Mouse (Mus musculus): Measurements from ENCODE around the gene Apol6. TPM values are rescaled to one million over a fixed set of nuclear protein-coding genes. Genes with fewer than 3 reads are reported as not detected.
"Not testable (repeated sequence)": the region's sequence is repeated elsewhere in the genome, so short reads cannot be mapped to it uniquely, and the experiment has no call there.

Gene Apol6
- total RNA-seq, 1 experiment from 2014 or later, result not detected

GRCm38 (mm10) chr15:77056001-77056790 lies 11.7 kb downstream of the Apol6 start:
- ATAC-seq (replicated peaks in 1 of 2; ENCODE audit: insufficient read depth in 1 of 2, low FRiP score in 2 of 2, low TSS enrichment in 1 of 2, low read depth in 1 of 2, poor library complexity in 2 of 2, severe bottlenecking in 2 of 2), result no peak

- no peak for ATAC-seq (replicated peaks in 1 of 2; ENCODE audit: insufficient read depth in 1 of 2, low FRiP score in 2 of 2, low TSS enrichment in 1 of 2, low read depth in 1 of 2, poor library complexity in 2 of 2, severe bottlenecking in 2 of 2)
Measured at GRCm38 (mm10) chr15:77056791-77057051, 12.2 kb downstream of the Apol6 start.

GRCm38 (mm10) chr15:77058566-77058965 lies 14.0 kb downstream of the Apol6 start:
- ATAC-seq (replicated peaks in 1 of 2; ENCODE audit: insufficient read depth in 1 of 2, low FRiP score in 2 of 2, low TSS enrichment in 1 of 2, low read depth in 1 of 2, poor library complexity in 2 of 2, severe bottlenecking in 2 of 2), result no peak

GRCm38 (mm10) chr15:77059416-77059815 lies 14.9 kb downstream of the Apol6 start:
- ATAC-seq (replicated peaks in 1 of 2; ENCODE audit: insufficient read depth in 1 of 2, low FRiP score in 2 of 2, low TSS enrichment in 1 of 2, low read depth in 1 of 2, poor library complexity in 2 of 2, severe bottlenecking in 2 of 2), result not testable (repeated sequence)

GRCm38 (mm10) chr15:77062746-77063145 lies 18.2 kb downstream of the Apol6 start:
- no peak for ATAC-seq (replicated peaks in 1 of 2; ENCODE audit: insufficient read depth in 1 of 2, low FRiP score in 2 of 2, low TSS enrichment in 1 of 2, low read depth in 1 of 2, poor library complexity in 2 of 2, severe bottlenecking in 2 of 2)

GRCm38 (mm10) chr15:77065259-77065852 lies 20.8 kb downstream of the Apol6 start:
- no peak for ATAC-seq (replicated peaks in 1 of 2; ENCODE audit: insufficient read depth in 1 of 2, low FRiP score in 2 of 2, low TSS enrichment in 1 of 2, low read depth in 1 of 2, poor library complexity in 2 of 2, severe bottlenecking in 2 of 2)

GRCm38 (mm10) chr15:77066233-77066632 lies 21.7 kb downstream of the Apol6 start:
- ATAC-seq (replicated peaks in 1 of 2; ENCODE audit: insufficient read depth in 1 of 2, low FRiP score in 2 of 2, low TSS enrichment in 1 of 2, low read depth in 1 of 2, poor library complexity in 2 of 2, severe bottlenecking in 2 of 2), result no peak

- no peak for ATAC-seq (replicated peaks in 1 of 2; ENCODE audit: insufficient read depth in 1 of 2, low FRiP score in 2 of 2, low TSS enrichment in 1 of 2, low read depth in 1 of 2, poor library complexity in 2 of 2, severe bottlenecking in 2 of 2)
Measured at GRCm38 (mm10) chr15:77068439-77068861, 23.9 kb downstream of the Apol6 start.

GRCm38 (mm10) chr15:77069019-77069418 lies 24.5 kb downstream of the Apol6 start:
- ATAC-seq (replicated peaks in 1 of 2; ENCODE audit: insufficient read depth in 1 of 2, low FRiP score in 2 of 2, low TSS enrichment in 1 of 2, low read depth in 1 of 2, poor library complexity in 2 of 2, severe bottlenecking in 2 of 2), result no peak

GRCm38 (mm10) chr15:77070745-77071268 lies 26.3 kb downstream of the Apol6 start:
- ATAC-seq (replicated peaks in 1 of 2; ENCODE audit: insufficient read depth in 1 of 2, low FRiP score in 2 of 2, low TSS enrichment in 1 of 2, low read depth in 1 of 2, poor library complexity in 2 of 2, severe bottlenecking in 2 of 2), result no peak

GRCm38 (mm10) chr15:77071501-77071900 lies 27.0 kb downstream of the Apol6 start:
- peak; percentile 84 to 91 for ATAC-seq (replicated peaks in 1 of 2; ENCODE audit: insufficient read depth in 1 of 2, low FRiP score in 2 of 2, low TSS enrichment in 1 of 2, low read depth in 1 of 2, poor library complexity in 2 of 2, severe bottlenecking in 2 of 2)

- ATAC-seq (replicated peaks in 1 of 2; ENCODE audit: insufficient read depth in 1 of 2, low FRiP score in 2 of 2, low TSS enrichment in 1 of 2, low read depth in 1 of 2, poor library complexity in 2 of 2, severe bottlenecking in 2 of 2), result no peak
Measured at GRCm38 (mm10) chr15:77072556-77073163, 28.1 kb downstream of the Apol6 start.

- ATAC-seq (replicated peaks in 1 of 2; ENCODE audit: insufficient read depth in 1 of 2, low FRiP score in 2 of 2, low TSS enrichment in 1 of 2, low read depth in 1 of 2, poor library complexity in 2 of 2, severe bottlenecking in 2 of 2), result no peak
Measured at GRCm38 (mm10) chr15:77076523-77076922, 32.0 kb downstream of the Apol6 start.

- no peak for ATAC-seq (replicated peaks in 1 of 2; ENCODE audit: insufficient read depth in 1 of 2, low FRiP score in 2 of 2, low TSS enrichment in 1 of 2, low read depth in 1 of 2, poor library complexity in 2 of 2, severe bottlenecking in 2 of 2)
Measured at GRCm38 (mm10) chr15:77077906-77078305, 33.4 kb downstream of the Apol6 start.

GRCm38 (mm10) chr15:77078786-77079185 lies 34.3 kb downstream of the Apol6 start:
- ATAC-seq (replicated peaks in 1 of 2; ENCODE audit: insufficient read depth in 1 of 2, low FRiP score in 2 of 2, low TSS enrichment in 1 of 2, low read depth in 1 of 2, poor library complexity in 2 of 2, severe bottlenecking in 2 of 2), result no peak

GRCm38 (mm10) chr15:77079256-77079822 lies 34.8 kb downstream of the Apol6 start:
- ATAC-seq (replicated peaks in 1 of 2; ENCODE audit: insufficient read depth in 1 of 2, low FRiP score in 2 of 2, low TSS enrichment in 1 of 2, low read depth in 1 of 2, poor library complexity in 2 of 2, severe bottlenecking in 2 of 2), result no peak

GRCm38 (mm10) chr15:77079890-77080361 lies 35.4 kb downstream of the Apol6 start:
- ATAC-seq (replicated peaks in 1 of 2; ENCODE audit: insufficient read depth in 1 of 2, low FRiP score in 2 of 2, low TSS enrichment in 1 of 2, low read depth in 1 of 2, poor library complexity in 2 of 2, severe bottlenecking in 2 of 2), result no peak

- ATAC-seq (replicated peaks in 1 of 2; ENCODE audit: insufficient read depth in 1 of 2, low FRiP score in 2 of 2, low TSS enrichment in 1 of 2, low read depth in 1 of 2, poor library complexity in 2 of 2, severe bottlenecking in 2 of 2), result no peak
Measured at GRCm38 (mm10) chr15:77080684-77081254, 36.2 kb downstream of the Apol6 start.

Measured in hematopoietic stem cell, adult 5-6 weeks (primary cell).